Mouse (Mus musculus) splenic B cell, adult 2 months (primary cell): ENCODE measurements at regions not wholly inside any gene's neighbourhood (a gene's known extent, or its start where the extent isn't known, plus 50 kb on each side); places are given as distances from the start of the nearest gene placed in this dataset.
"Not testable (repeated sequence)": the region's sequence is repeated elsewhere in the genome, so short reads cannot be mapped to it uniquely, and the experiment has no call there.

Source experiments
- DNase-seq: peaks from one replicate; pipeline ENCODE4 v3.0.0-alpha.2; 2011; ENCODE audit warnings: low read depth, low spot score
- H3K27me3 ChIP-seq: 2 replicates; pipeline ENCODE4 v1.6.1; 2012; ENCODE audit warnings: mild to moderate bottlenecking, low read length, moderate library complexity, mixed read lengths; ENCODE audit not compliant: control insufficient read depth, poor library complexity, insufficient read depth, severe bottlenecking
- H3K36me3 ChIP-seq: 2 replicates; pipeline ENCODE4 v1.6.1; 2012; ENCODE audit warnings: mild to moderate bottlenecking, low read length, moderate library complexity, mixed read lengths; ENCODE audit not compliant: control insufficient read depth, poor library complexity, insufficient read depth, severe bottlenecking

GRCm38 (mm10) chr12:9655794-9656193 is 85.9 kb downstream of the Osr1 start:
- no peaks in the 10 kb centered on the region for H3K27me3 ChIP-seq
- DNase-seq: no peak

GRCm38 (mm10) chr12:9656324-9656723 is 86.4 kb downstream of the Osr1 start:
- H3K27me3 ChIP-seq: no peaks in the 10 kb centered on the region
- no peaks in the 10 kb centered on the region for H3K36me3 ChIP-seq
- DNase-seq: no peak

More at GRCm38 (mm10) chr12:9655794-9656193, 85.9 kb downstream of the Osr1 start:
- no peaks in the 10 kb centered on the region for H3K36me3 ChIP-seq

GRCm38 (mm10) chr12:9657199-9657766 is 87.4 kb downstream of the Osr1 start:
- H3K36me3 ChIP-seq: no peaks in the 10 kb centered on the region
- no peaks in the 10 kb centered on the region for H3K27me3 ChIP-seq
- DNase-seq: no peak

GRCm38 (mm10) chr12:9657793-9658192 is 87.9 kb downstream of the Osr1 start:
- DNase-seq: no peak
- no peaks in the 10 kb centered on the region for H3K36me3 ChIP-seq
- H3K27me3 ChIP-seq: no peaks in the 10 kb centered on the region

- no peak for DNase-seq
- H3K27me3 ChIP-seq: no peaks in the 10 kb centered on the region
- H3K36me3 ChIP-seq: no peaks in the 10 kb centered on the region
Measured at GRCm38 (mm10) chr12:9660299-9660698, 90.4 kb downstream of the Osr1 start.

DNA sequence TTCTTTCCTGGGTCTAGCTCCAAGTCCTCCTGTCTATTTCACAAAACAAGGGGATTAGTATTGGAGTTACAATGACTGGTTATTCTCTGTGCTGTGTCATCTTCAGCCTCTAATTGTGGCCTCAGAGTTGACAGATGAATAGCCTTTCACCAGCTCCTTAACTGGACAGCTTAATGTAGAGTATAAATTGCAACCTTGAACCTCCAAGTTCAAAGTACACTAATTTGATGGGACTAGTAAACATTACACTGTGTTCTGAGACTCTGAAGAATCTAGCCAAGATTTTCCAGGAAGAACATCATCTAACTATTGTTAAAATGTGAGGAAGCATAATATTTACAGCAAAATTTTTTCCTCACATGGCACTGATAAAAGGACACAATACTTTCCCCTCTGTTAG is 118.9 kb downstream of the Osr1 start:
- no peak for DNase-seq
- Histone ChIP-seq H3K36me3 (no peaks in the 10 kb centered on the region), H3K27me3 (no peaks in the 10 kb centered on the region)

- DNase-seq: no peak
- no peaks in the 10 kb centered on the region for H3K36me3 ChIP-seq
- H3K27me3 ChIP-seq: no peaks in the 10 kb centered on the region
Measured at GRCm38 (mm10) chr12:9689541-9689940, 119.6 kb downstream of the Osr1 start.

DNA sequence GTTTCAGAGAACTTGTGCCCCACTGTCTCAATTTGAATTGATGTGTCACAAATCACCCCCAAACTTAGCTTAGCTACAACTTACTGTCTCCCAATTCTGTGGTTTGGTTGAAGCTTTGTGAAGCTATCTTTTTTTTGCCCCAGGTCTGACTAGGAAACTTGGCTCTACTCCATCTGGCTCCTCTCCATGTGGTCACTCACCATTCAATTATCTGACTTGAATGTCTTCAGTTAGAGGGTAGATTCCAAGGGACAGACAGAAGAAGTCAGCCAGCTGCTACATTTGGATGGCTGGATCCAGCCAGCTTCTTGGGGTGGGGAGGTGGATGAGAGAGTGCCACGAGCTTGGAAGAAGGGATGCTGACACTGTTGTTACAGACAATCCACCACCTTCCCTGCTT is 163.0 kb downstream of the Osr1 start:
- no peaks in the 10 kb centered on the region for H3K36me3 ChIP-seq
- DNase-seq: no peak
- no peaks in the 10 kb centered on the region for H3K27me3 ChIP-seq

DNA sequence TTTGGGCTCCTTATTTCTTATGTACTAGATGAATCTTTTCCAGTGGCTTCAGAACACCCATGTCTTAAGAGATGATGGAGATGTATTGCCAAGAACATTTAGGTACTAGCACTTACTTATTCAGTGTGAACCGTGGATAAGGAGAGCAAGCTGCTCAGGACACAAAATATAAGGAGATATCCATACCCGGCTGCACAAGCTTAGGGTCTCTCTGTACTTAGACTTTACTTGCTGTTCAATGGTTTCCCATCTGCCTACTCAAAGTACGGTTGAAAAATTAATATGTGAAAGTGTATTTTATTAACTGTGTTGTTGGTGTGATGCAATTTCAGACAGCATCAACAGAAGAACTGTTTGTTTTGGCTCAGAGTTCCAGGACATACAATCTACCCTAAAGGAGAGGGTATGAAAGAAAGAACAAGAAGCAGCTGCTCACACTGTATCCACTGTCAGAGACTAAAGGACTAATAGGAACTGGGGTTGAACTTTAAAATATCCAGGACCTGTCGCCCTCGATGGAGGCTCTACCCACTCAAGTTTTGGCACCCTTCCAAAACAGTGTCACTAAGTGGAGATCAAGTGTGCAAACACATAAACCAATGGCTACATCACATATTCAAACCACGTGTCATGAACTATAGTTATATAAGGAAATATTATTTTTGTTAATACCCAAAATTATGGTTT is 174.9 kb downstream of the Osr1 start:
- Histone ChIP-seq H3K27me3 (no peaks in the 10 kb centered on the region), H3K36me3 (no peaks in the 10 kb centered on the region)
- no peak for DNase-seq

GRCm38 (mm10) chr12:9751261-9752078 is 181.6 kb downstream of the Osr1 start:
- H3K27me3 ChIP-seq: no peaks in the 10 kb centered on the region

DNA sequence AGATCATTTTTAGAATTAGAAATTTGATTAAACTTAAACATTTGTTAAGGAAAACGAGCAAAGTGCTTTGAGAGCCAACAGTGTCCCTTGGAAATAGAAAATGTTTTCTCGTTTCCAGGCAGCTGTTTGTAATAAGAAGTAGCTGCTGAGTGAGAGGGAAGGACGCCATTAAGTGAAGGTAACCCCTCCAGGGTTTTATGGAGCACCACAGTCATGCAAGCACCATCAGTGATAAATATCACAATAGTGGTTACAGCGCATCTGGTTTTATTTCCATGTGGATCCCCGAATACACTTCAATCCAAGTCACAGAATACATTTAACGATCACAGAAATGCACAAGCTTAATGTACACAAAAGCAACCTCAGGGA is 182.1 kb downstream of the Osr1 start:
- H3K27me3 ChIP-seq: no peaks in the 10 kb centered on the region
- H3K36me3 ChIP-seq: no peaks in the 10 kb centered on the region
- no peak for DNase-seq

More at GRCm38 (mm10) chr12:9751261-9752078, 181.6 kb downstream of the Osr1 start:
- H3K36me3 ChIP-seq: no peaks in the 10 kb centered on the region
- no peak for DNase-seq

DNA sequence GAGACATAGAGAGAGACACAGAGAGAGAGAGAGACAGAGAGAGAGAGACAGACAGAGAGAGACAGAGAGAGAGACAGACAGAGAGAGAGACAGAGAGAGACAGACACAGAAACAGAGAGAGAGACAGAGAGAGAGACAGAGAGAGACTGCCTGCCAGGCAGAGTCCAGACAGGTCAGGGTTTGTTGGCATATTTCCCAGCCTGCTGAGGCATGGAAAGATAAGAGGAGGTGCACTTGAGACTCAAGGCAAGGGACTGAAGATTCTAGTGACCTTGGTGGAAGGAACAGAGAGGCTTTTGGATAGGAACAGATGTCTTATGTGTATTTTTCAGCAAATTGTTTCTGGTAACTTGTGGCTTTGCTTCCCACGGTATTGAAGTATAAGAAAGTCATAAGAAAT is 186.5 kb downstream of the Osr1 start:
- no peak for DNase-seq
- no peaks in the 10 kb centered on the region for H3K36me3 ChIP-seq
- H3K27me3 ChIP-seq: no peaks in the 10 kb centered on the region

GRCm38 (mm10) chr12:9760818-9761217 is 190.9 kb downstream of the Osr1 start:
- no peaks in the 10 kb centered on the region for H3K27me3 ChIP-seq
- H3K36me3 ChIP-seq: no peaks in the 10 kb centered on the region
- no peak for DNase-seq

GRCm38 (mm10) chr12:9762291-9762811 is 192.4 kb downstream of the Osr1 start:
- DNase-seq, H3K36me3 ChIP-seq, H3K27me3 ChIP-seq: not testable (repeated sequence)

- DNase-seq: no peak
- H3K27me3 ChIP-seq: no peaks in the 10 kb centered on the region
- H3K36me3 ChIP-seq: no peaks in the 10 kb centered on the region
Measured at GRCm38 (mm10) chr12:9762842-9763241, 192.9 kb downstream of the Osr1 start.
